Mouse (Mus musculus) CH12.LX (cell line): ENCODE results near the gene Rasl10a. TPM values are rescaled to one million over a fixed set of nuclear protein-coding genes. Genes with fewer than 3 reads are reported as not detected.

Experiments
- DNase-seq: peaks from one replicate; pipeline ENCODE4 v3.0.0-alpha.2; 2013; ENCODE audit errors: extremely low read depth
- H3K27ac ChIP-seq: 2 replicates; pipeline ENCODE4 v1.5.1; 2012; ENCODE audit warnings: low read depth, mild to moderate bottlenecking, control low read depth, moderate library complexity; ENCODE audit not compliant: insufficient read depth
- H3K27me3 ChIP-seq: replicated peaks from 2 replicates; pipeline ENCODE3; 2012; ENCODE audit warnings: inconsistent platforms
- H3K36me3 ChIP-seq, 2 experiments: replicated peaks in 1 of 2; 2 replicates each; pipeline versions ENCODE3 to v1.6.1; 2012; ENCODE audit warnings: inconsistent platforms in 1 of 2, low read length in 1 of 2, mild to moderate bottlenecking in 1 of 2, mixed read lengths in 1 of 2, moderate library complexity in 1 of 2; ENCODE audit not compliant: control insufficient read depth in 1 of 2, insufficient read depth in 1 of 2
- H3K4me1 ChIP-seq, 2 experiments: 2 replicates each; pipeline ENCODE4 v1.6.1; 2012; ENCODE audit warnings: inconsistent platforms in 1 of 2, moderate library complexity in 1 of 2; ENCODE audit not compliant: insufficient read depth in 2 of 2, control insufficient read depth in 1 of 2
- H3K4me2 ChIP-seq: 2 replicates; pipeline ENCODE4 v1.6.1; 2012; ENCODE audit warnings: low read depth, mild to moderate bottlenecking, control low read depth; ENCODE audit not compliant: poor library complexity, insufficient read depth, severe bottlenecking
- H3K4me3 ChIP-seq, 3 experiments: fragments of 150-350 bp in 1 of 3; sonication (generic) in 1 of 3; replicated peaks in 1 of 3; 2 replicates each; pipeline versions ENCODE3 to v1.5.1; 2011 to 2012; ENCODE audit warnings: low read depth in 2 of 3, low read length in 2 of 3, mild to moderate bottlenecking in 2 of 3, moderate library complexity in 2 of 3, control low read depth in 1 of 3, improper control_type of control experiment in 1 of 3, inconsistent platforms in 1 of 3, mixed read lengths in 1 of 3; ENCODE audit not compliant: poor library complexity in 1 of 3
- H3K79me2 ChIP-seq: replicated peaks from 2 replicates; pipeline ENCODE4 v1.6.1; 2012; ENCODE audit warnings: mild to moderate bottlenecking, moderate library complexity; ENCODE audit not compliant: control insufficient read depth, poor library complexity, insufficient read depth, severe bottlenecking; ENCODE audit errors: extremely low read depth
- H3K9ac ChIP-seq: 2 replicates; pipeline ENCODE4 v1.6.1; 2012; ENCODE audit warnings: low read depth, mild to moderate bottlenecking, control low read depth, moderate library complexity; ENCODE audit not compliant: insufficient read depth
- H3K9me3 ChIP-seq: replicated peaks from 2 replicates; pipeline ENCODE3; 2012; ENCODE audit warnings: low read length, inconsistent platforms, mixed read lengths
- BHLHE40 ChIP-seq: IDR thresholded peaks from 2 replicates; pipeline ENCODE4 v1.6.1; 2011; ENCODE audit warnings: mild to moderate bottlenecking, low read depth, low read length, improper control_type of control experiment
- CHD2 ChIP-seq: IDR thresholded peaks from 2 replicates; pipeline ENCODE4 v1.6.1; 2011; ENCODE audit warnings: low read length, improper control_type of control experiment
- CTCF ChIP-seq, 2 experiments: IDR thresholded peaks in 1 of 2; conservative IDR thresholded peaks in 1 of 2; 2 replicates each; pipeline ENCODE4 v1.5.1; 2011 to 2012; ENCODE audit warnings: low read depth in 2 of 2, low read length in 2 of 2, improper control_type of control experiment in 1 of 2, inconsistent platforms in 1 of 2, mild to moderate bottlenecking in 1 of 2, moderate library complexity in 1 of 2
- E2F4 ChIP-seq: IDR thresholded peaks from 2 replicates; pipeline ENCODE4 v1.6.1; 2011; ENCODE audit warnings: low read depth, low read length, improper control_type of control experiment; ENCODE audit not compliant: insufficient replicate concordance
- ELF1 ChIP-seq: IDR thresholded peaks from 2 replicates; pipeline ENCODE4 v1.6.1; 2014; ENCODE audit warnings: low read depth, mild to moderate bottlenecking, inconsistent platforms, low read length, improper control_type of control experiment
- ETS1 ChIP-seq: conservative IDR thresholded peaks from 2 replicates; pipeline ENCODE4 v1.6.1; 2012; ENCODE audit warnings: low read depth, mild to moderate bottlenecking, inconsistent platforms, low read length, improper control_type of control experiment, moderate library complexity
- GABPA ChIP-seq: IDR thresholded peaks from 2 replicates; pipeline ENCODE4 v1.6.1; 2012; ENCODE audit warnings: low read depth, low read length, improper control_type of control experiment, inconsistent platforms; ENCODE audit not compliant: insufficient replicate concordance
- HCFC1 ChIP-seq: IDR thresholded peaks from 2 replicates; pipeline ENCODE4 v1.6.1; 2012; ENCODE audit warnings: low read depth, mild to moderate bottlenecking, inconsistent platforms, low read length, improper control_type of control experiment
- IRF4 ChIP-seq: IDR thresholded peaks from 2 replicates; pipeline ENCODE4 v1.6.1; 2014; ENCODE audit warnings: low read depth, mild to moderate bottlenecking, inconsistent platforms, low read length, improper control_type of control experiment
- JUN ChIP-seq: IDR thresholded peaks from 2 replicates; pipeline ENCODE4 v1.6.1; 2011; ENCODE audit warnings: low read depth, mild to moderate bottlenecking, low read length, improper control_type of control experiment, moderate library complexity; ENCODE audit not compliant: insufficient read depth
- JUND ChIP-seq: conservative IDR thresholded peaks from 2 replicates; pipeline ENCODE4 v1.6.1; 2011; ENCODE audit warnings: low read depth, low read length, improper control_type of control experiment
- KAT2A ChIP-seq: IDR thresholded peaks from 2 replicates; pipeline ENCODE4 v1.6.1; 2012; ENCODE audit warnings: low read length, improper control_type of control experiment, inconsistent platforms; ENCODE audit not compliant: insufficient replicate concordance
- MAFK ChIP-seq: IDR thresholded peaks from 2 replicates; pipeline ENCODE4 v1.6.1; 2011; ENCODE audit warnings: low read length, improper control_type of control experiment; ENCODE audit not compliant: insufficient replicate concordance
- MAX ChIP-seq: IDR thresholded peaks from 2 replicates; pipeline ENCODE4 v1.6.1; 2011; ENCODE audit warnings: low read length, improper control_type of control experiment
- MAZ ChIP-seq: IDR thresholded peaks from 2 replicates; pipeline ENCODE4 v1.6.1; 2012; ENCODE audit warnings: low read depth, mild to moderate bottlenecking, inconsistent platforms, low read length, improper control_type of control experiment, moderate library complexity
- NELFE ChIP-seq: IDR thresholded peaks from 2 replicates; pipeline ENCODE4 v1.6.1; 2011; ENCODE audit warnings: low read depth, low read length, improper control_type of control experiment
- NRF1 ChIP-seq: IDR thresholded peaks from 2 replicates; pipeline ENCODE4 v1.6.1; 2014; ENCODE audit warnings: low read depth, mild to moderate bottlenecking, inconsistent platforms, low read length, improper control_type of control experiment, moderate library complexity
- PAX5 ChIP-seq: IDR thresholded peaks from 2 replicates; pipeline ENCODE4 v1.6.1; 2012; ENCODE audit warnings: low read length, inconsistent platforms, mixed read lengths
- POLR2A ChIP-seq: IDR thresholded peaks from 2 replicates; pipeline ENCODE4 v1.6.1; 2011; ENCODE audit warnings: low read depth, mild to moderate bottlenecking, improper control_type of control experiment, low read length
- POLR2AphosphoS2 ChIP-seq: IDR thresholded peaks from 2 replicates; pipeline ENCODE4 v1.6.1; 2011; ENCODE audit warnings: low read depth, low read length, improper control_type of control experiment
- RCOR1 ChIP-seq: conservative IDR thresholded peaks from 2 replicates; pipeline ENCODE4 v1.6.1; 2012; ENCODE audit warnings: low read depth, mild to moderate bottlenecking, inconsistent platforms, low read length, improper control_type of control experiment
- SIN3A ChIP-seq: IDR thresholded peaks from 2 replicates; pipeline ENCODE4 v1.6.1; 2012; ENCODE audit warnings: low read length, improper control_type of control experiment, inconsistent platforms
- SMC3 ChIP-seq: IDR thresholded peaks from 2 replicates; pipeline ENCODE4 v1.6.1; 2011; ENCODE audit warnings: low read depth, low read length, improper control_type of control experiment
- TCF12 ChIP-seq: IDR thresholded peaks from 2 replicates; pipeline ENCODE4 v1.6.1; 2014; ENCODE audit warnings: low read depth, mild to moderate bottlenecking, inconsistent platforms, low read length, improper control_type of control experiment
- UBTF ChIP-seq: IDR thresholded peaks from 2 replicates; pipeline ENCODE4 v1.6.1; 2012; ENCODE audit warnings: low read depth, mild to moderate bottlenecking, inconsistent platforms, low read length, improper control_type of control experiment, moderate library complexity
- USF1 ChIP-seq: IDR thresholded peaks from 2 replicates; pipeline ENCODE4 v1.6.1; 2014; ENCODE audit warnings: low read depth, mild to moderate bottlenecking, inconsistent platforms, low read length, improper control_type of control experiment
- ZC3H11A ChIP-seq: IDR thresholded peaks from 2 replicates; pipeline ENCODE4 v1.6.1; 2012; ENCODE audit warnings: low read depth, mild to moderate bottlenecking, inconsistent platforms, low read length, improper control_type of control experiment
- ZKSCAN1 ChIP-seq: IDR thresholded peaks from 2 replicates; pipeline ENCODE4 v1.6.1; 2012; ENCODE audit warnings: low read depth, inconsistent platforms, low read length, improper control_type of control experiment, borderline replicate concordance
- ZMIZ1 ChIP-seq: IDR thresholded peaks from 2 replicates; pipeline ENCODE4 v1.6.1; 2012; ENCODE audit warnings: low read depth, mild to moderate bottlenecking, inconsistent platforms, low read length, improper control_type of control experiment
- dilution Hi-C: fragments of 300-500 bp; cut with MboI; formaldehyde crosslinking; loops from 2 replicates; pipeline ENCODE4 v1.14.3; 2020; ENCODE audit warnings: low sequenced_read_pairs; ENCODE audit not compliant: extremely low pct_unique_long_range_greater_than_20kb, extremely low pct_ligation_motif_present
- in situ Hi-C: fragments of 300-500 bp; cut with MboI; formaldehyde crosslinking; loops from 3 replicates; pipeline ENCODE4 v1.14.3; 2019; ENCODE audit warnings: low sequenced_read_pairs, low pct_ligation_motif_present, low pct_unique_long_range_greater_than_20kb, mixed read lengths
- polyA plus RNA-seq: library from polyadenylated mRNA; unstranded; fragments of >175 nt; gene quantifications from 2 replicates; pipeline ENCODE4 v1.2.1, GENCODE M21; 2012; ENCODE audit warnings: low read depth; ENCODE audit not compliant: insufficient read length
- total RNA-seq, 2 experiments: library from RNA; depleted of rRNA; stranded (reverse); fragments of 300-350 nt in 1 of 2; fragments of >200 nt in 1 of 2; gene quantifications; 2 replicates each; pipeline ENCODE4 v1.2.3; 2012 to 2014

Rasl10a gene
- total and polyA plus RNA-seq, 3 experiments, result 3.0 to 7.5 (median 6.5) TPM

DNA sequence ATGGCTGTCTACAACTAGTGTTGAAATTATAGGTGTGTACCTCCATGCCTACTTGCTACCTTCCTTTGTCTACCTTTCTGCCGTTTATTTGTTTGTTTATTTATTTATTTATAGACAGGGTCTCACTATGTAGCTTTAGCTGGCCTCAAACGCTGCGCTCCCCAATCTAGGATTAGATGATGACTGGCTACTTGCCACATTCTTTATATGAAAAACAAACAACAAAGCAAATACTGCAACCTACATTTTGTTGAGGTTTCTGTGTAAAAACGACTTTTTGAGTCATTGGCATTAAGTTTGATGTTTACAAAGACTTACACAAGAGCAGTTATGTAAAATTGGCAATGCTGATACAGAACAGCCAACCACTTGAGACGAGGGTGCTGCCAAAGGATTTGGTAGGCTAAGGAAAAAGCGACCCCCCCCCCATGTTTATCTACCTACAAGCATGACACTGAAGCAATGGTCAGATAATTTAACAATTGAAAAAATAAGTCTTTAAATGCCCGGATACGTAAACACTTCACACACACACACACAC, 38.6 kb downstream of the Rasl10a start:
- peaks cover 71% of the 10 kb centered on the region for H3K79me2 ChIP-seq
- TF ChIP-seq UBTF, result no peak
- TF ChIP-seq MAX, result no peak
- no peak for TF ChIP-seq CHD2
- TF ChIP-seq USF1, result no peak
- no peak for TF ChIP-seq ZKSCAN1
- no peak for TF ChIP-seq CTCF (conservative IDR thresholded peaks at IDR 0.05 in 1 of 2, IDR thresholded peaks at IDR 0.05 in 1 of 2; ENCODE audit: low read depth in 2 of 2, low read length in 2 of 2)
- no peak for TF ChIP-seq MAFK
- TF ChIP-seq KAT2A, result no peak
- TF ChIP-seq SIN3A, result no peak
- no peak for TF ChIP-seq POLR2AphosphoS2
- TF ChIP-seq IRF4, result no peak
- no peak for TF ChIP-seq ELF1
- no peak for TF ChIP-seq JUN
- no peak for TF ChIP-seq MAZ
- no peak for TF ChIP-seq PAX5
- no peak for TF ChIP-seq TCF12
- no peak for TF ChIP-seq E2F4
- no peak for TF ChIP-seq SMC3
- TF ChIP-seq NELFE, result no peak
- in situ Hi-C loops, result loop anchor here (5.0 kb wide), 1 partner anchor 34 kb away; no protein-coding TSS in a partner anchor
- dilution Hi-C loops, result no loop called here
- no peak overlapping the region for H3K27ac ChIP-seq
- peaks cover 7 to 49% of the 10 kb centered on the region in 2 experiments; a peak in 3 of 4 replicates for H3K4me1 ChIP-seq
- DNase-seq, result no peak
- peaks cover 16 to 47% of the 10 kb centered on the region in 2 experiments for H3K36me3 ChIP-seq
- H3K4me3 ChIP-seq, result peak overlapping the region; percentile 8 to 85 (median 74)
- no peaks in the 10 kb centered on the region for H3K27me3 ChIP-seq
- H3K9me3 ChIP-seq, result no peaks in the 10 kb centered on the region
- peak overlapping the region; percentile 98 for H3K9ac ChIP-seq
- peak overlapping the region; percentile 97 for H3K4me2 ChIP-seq

DNA sequence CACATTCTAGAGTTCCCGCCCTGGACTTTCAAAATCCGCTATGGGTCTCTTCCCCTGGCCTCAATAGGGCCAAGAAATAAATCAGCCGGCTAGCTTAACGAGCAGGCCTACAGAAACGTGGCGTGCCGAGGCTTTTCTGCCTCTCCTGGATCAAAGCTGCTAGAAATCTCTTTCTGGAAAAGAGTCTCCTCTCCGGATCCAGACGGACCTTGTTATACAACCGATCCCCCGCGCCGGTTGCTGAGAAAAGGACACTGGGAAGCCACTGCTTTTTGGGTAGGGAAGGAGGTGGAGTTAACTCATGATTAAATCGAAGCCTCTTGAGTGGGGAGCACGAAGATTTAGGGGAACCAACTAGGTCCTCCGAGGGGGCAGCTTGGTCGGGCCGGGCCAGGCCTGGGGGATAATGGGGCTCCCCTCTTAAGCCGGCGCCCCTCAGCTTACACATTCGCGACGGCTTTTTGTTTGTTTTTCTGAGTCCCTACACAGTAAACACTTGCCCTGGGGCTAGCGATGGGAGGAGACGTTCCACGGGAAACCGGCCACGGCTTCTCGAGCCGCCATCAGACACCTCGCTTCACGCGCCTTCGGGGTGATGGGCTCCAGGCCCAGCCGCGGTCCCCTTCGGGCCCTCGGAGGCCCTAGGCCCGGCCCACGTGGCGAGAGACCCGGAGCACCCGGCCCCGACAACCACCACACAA, 40.3 kb downstream of the Rasl10a start:
- Histone ChIP-seq H3K4me1 (peaks cover 7 to 45% of the 10 kb centered on the region in 2 experiments; a peak in 3 of 4 replicates), H3K9ac (peak overlapping the region; percentile 98), H3K4me3 (peak overlapping the region; percentile 74 to 94 (median 85)), H3K27me3 (no peaks in the 10 kb centered on the region), H3K79me2 (peaks cover 57% of the 10 kb centered on the region), H3K36me3 (peaks cover 8 to 41% of the 10 kb centered on the region in 2 experiments), H3K9me3 (no peaks in the 10 kb centered on the region), H3K27ac (peak overlapping the region; percentile 75), H3K4me2 (peak overlapping the region; percentile 97)
- peak; percentile 41 for DNase-seq
- dilution Hi-C loops (no loop called here), in situ Hi-C loops (loop anchor here (5.0 kb wide), 1 partner anchor 36 kb away; no protein-coding TSS in a partner anchor)
- 0 out of 2 replicates have a peak, but pooled peaks have one; percentile 36 for TF ChIP-seq RCOR1
- TF ChIP-seq MAX, result peak; percentile 83; the same call in 1 of the 2 replicates
- TF ChIP-seq USF1, result no peak
- no peak for TF ChIP-seq CTCF (conservative IDR thresholded peaks at IDR 0.05 in 1 of 2, IDR thresholded peaks at IDR 0.05 in 1 of 2; ENCODE audit: low read depth in 2 of 2, low read length in 2 of 2)
- no peak for TF ChIP-seq NELFE
- TF ChIP-seq E2F4, result no peak
- TF ChIP-seq BHLHE40, result no peak
- no peak for TF ChIP-seq TCF12
- TF ChIP-seq ZMIZ1, result peak; percentile 5; the same call in 1 of the 2 replicates
- no peak for TF ChIP-seq GABPA
- TF ChIP-seq ELF1, result no peak
- no peak for TF ChIP-seq CHD2
- TF ChIP-seq MAFK, result no peak
- no peak for TF ChIP-seq JUND
- no peak for TF ChIP-seq NRF1
- TF ChIP-seq ZC3H11A, result no peak
- no peak for TF ChIP-seq UBTF
- TF ChIP-seq POLR2AphosphoS2, result no peak
- TF ChIP-seq ETS1, result no peak
- TF ChIP-seq HCFC1, result no peak
- TF ChIP-seq POLR2A, result no peak
- no peak for TF ChIP-seq IRF4
